Mouse (Mus musculus): Measurements from ENCODE around the gene Zfp157. TPM values are rescaled to one million over a fixed set of nuclear protein-coding genes. Genes with fewer than 3 reads are reported as not detected.
A peak's percentile ranks its signal among the peaks of the same experiment; 100 is the strongest.
"Not testable (repeated sequence)": the region's sequence is repeated elsewhere in the genome, so short reads cannot be mapped to it uniquely, and the experiment has no call there.

Gene Zfp157
- 10 to 100 TPM; 22.7 to 25.8 TPM for total RNA-seq (2021)
- long read RNA-seq, experiment 1, full-length matches to known transcripts = 5 of 9 reads
- long read RNA-seq, experiment 1, partial matches to known transcripts = 3 of 9 reads
- long read RNA-seq, experiment 1, other reads (novel, unspliced or antisense) = 1 of 9 reads
- long read RNA-seq, experiment 2, full-length matches to known transcripts = 2 of 7 reads
- long read RNA-seq, experiment 2, partial matches to known transcripts = 0 of 7 reads
- long read RNA-seq, experiment 2, other reads (novel, unspliced or antisense) = 5 of 7 reads

- peak; percentile 93 to 95 for DNase-seq (ENCODE audit: low spot score in 2 of 2)
Measured at GRCm38 (mm10) chr5:138441286-138442194, at the start of gene Zfp157. Zfp157 (plus strand) TSS chr5:138441468.

GRCm38 (mm10) chr5:138397795-138398337 lies 43.4 kb upstream of the Zfp157 start:
- no peak for DNase-seq (ENCODE audit: low spot score in 2 of 2)

- DNase-seq (ENCODE audit: low spot score in 2 of 2) = not testable (repeated sequence)
Measured at GRCm38 (mm10) chr5:138400431-138400830, 40.8 kb upstream of the Zfp157 start.

GRCm38 (mm10) chr5:138458371-138458770 lies 17.1 kb downstream of the Zfp157 start:
- no peak for DNase-seq (ENCODE audit: low spot score in 2 of 2)

- DNase-seq (ENCODE audit: low spot score in 2 of 2) = no peak
Measured at GRCm38 (mm10) chr5:138459107-138459506, 17.8 kb downstream of the Zfp157 start.

GRCm38 (mm10) chr5:138473601-138474000 lies 32.3 kb downstream of the Zfp157 start:
- DNase-seq (ENCODE audit: low spot score in 2 of 2) = peak; percentile 15 to 39

GRCm38 (mm10) chr5:138504548-138504947 lies 63.3 kb downstream of the Zfp157 start:
- not testable (repeated sequence) for DNase-seq (ENCODE audit: low spot score in 2 of 2)

Other genes starting within 250 kb of the Zfp157 start
- gene Mblac1, start 247.2 kb upstream of the Zfp157 start, total RNA-seq (2021) = 10 to 100 TPM; 10.1 to 11.7 TPM
- gene Nxpe5, start 215.6 kb upstream of the Zfp157 start, total RNA-seq (2021) = under 1 TPM in 1 of 2 experiments, not detected in 1; 0.17 TPM
- 10 to 100 TPM; 64.5 to 66.6 TPM for gene Lamtor4, start 186.0 kb upstream of the Zfp157 start, total RNA-seq (2021)
- 10 to 100 TPM; 72.5 to 79.9 TPM for gene BC037034, start 177.4 kb upstream of the Zfp157 start, total RNA-seq (2021)
- 1 to 10 TPM; 2.3 to 4.0 TPM for gene Gal3st4, start 168.6 kb upstream of the Zfp157 start, total RNA-seq (2021)
- under 1 TPM in 1 of 2 experiments, not detected in 1; 0.07 TPM for gene Gm43720, start 161.5 kb upstream of the Zfp157 start, total RNA-seq (2021)
- 1 to 10 TPM; 6.7 to 8.2 TPM for gene Gpc2, start 161.5 kb upstream of the Zfp157 start, total RNA-seq (2021)
- gene Stag3, start 161.2 kb upstream of the Zfp157 start, total RNA-seq (2021) = 1 to 10 TPM; 2.2 to 2.9 TPM
- not detected for gene Pvrig, start 99.5 kb upstream of the Zfp157 start, total RNA-seq (2021)
- gene 1700123K08Rik, start 123.2 kb downstream of the Zfp157 start, total RNA-seq (2021) = not detected
- 10 to 100 TPM; 27.0 to 29.5 TPM for gene Zfp68, start 178.3 kb downstream of the Zfp157 start, total RNA-seq (2021)
- gene A430033K04Rik, start 181.4 kb downstream of the Zfp157 start, total RNA-seq (2021) = 10 to 100 TPM; 12.1 to 13.5 TPM